ENCODE assay signal across 21 mouse cellular contexts in genomic region chr16:70335472-70335871, GRCm38 (mm10). TPM values are rescaled to one million over a fixed set of nuclear protein-coding genes. Genes with fewer than 3 reads are reported as not detected.
A peak's percentile ranks its signal among the peaks of the same experiment; 100 is the strongest.
DNase-seq lines count a peak whose midpoint lies in the region; ATAC-seq lines count a peak whose summit lies in the region.
"Had no signal": no experiment of that assay in that cellular context is flagged by ENCODE, and none has a peak within 500 bp of the region (broad histone marks: within the 10 kb centered on the region; RNA-seq: fewer than 3 reads in every experiment).

No protein-coding gene starts in this region.

- no peak overlapping the region for H3K27ac ChIP-seq in heart, embryonic 10.5 days
- H3K27ac ChIP-seq: embryonic facial prominence, embryonic 10.5 days; embryonic facial prominence, embryonic 12.5 days; forebrain, embryonic 13.5 days; forebrain, embryonic 15.5 days had no signal

- H3K4me3 ChIP-seq in heart, embryonic 10.5 days = no peak overlapping the region
- H3K4me3 ChIP-seq: embryonic facial prominence, embryonic 10.5 days; embryonic facial prominence, embryonic 12.5 days; forebrain, embryonic 13.5 days; forebrain, embryonic 15.5 days had no signal

- 0 out of 2 replicates have a peak, but pooled peaks have one; percentile 35 for ATAC-seq in granulocyte monocyte progenitor cell, adult 5-6 weeks (replicated peaks; ENCODE audit: poor library complexity, severe bottlenecking)
- ATAC-seq in neutrophil, adult 5-6 weeks (ENCODE audit: extremely low read depth, insufficient number of reproducible peaks, low FRiP score, poor library complexity, severe bottlenecking) = peak; percentile 81
- ATAC-seq: forebrain, embryonic 13.5 days; forebrain, embryonic 15.5 days; forebrain, postnatal 0 days had no signal

- peak; percentile 11 for DNase-seq in A20 (ENCODE audit: low read depth, low spot score)
- peak; percentile 24 to 33 for DNase-seq in B cell, adult 2 months
- no peak for DNase-seq in right cerebral cortex, postnatal 14 days
- no peak for DNase-seq in kidney, postnatal 4 days
- no peak for DNase-seq in urinary bladder, postnatal 36 days (ENCODE audit: low spot score in 2 of 2)
- no peak for DNase-seq in heart, embryonic 10.5 days (ENCODE audit: low spot score)
- DNase-seq: adrenal gland, adult 2 months; adrenal gland, postnatal 10 days; adrenal gland, postnatal 25 days; cerebellum, adult 11-12 months; cerebellum, adult 2 months; cerebellum, adult 9-10 months; cerebellum, postnatal 10 days; cerebellum, postnatal 25 days; forebrain, postnatal 0 days had no signal

- H3K4me1 ChIP-seq in heart, embryonic 10.5 days = no peaks in the 10 kb centered on the region
- H3K4me1 ChIP-seq: embryonic facial prominence, embryonic 12.5 days; forebrain, embryonic 13.5 days; forebrain, embryonic 15.5 days had no signal

- no peaks in the 10 kb centered on the region for H3K36me3 ChIP-seq in heart, embryonic 10.5 days
- H3K36me3 ChIP-seq: embryonic facial prominence, embryonic 10.5 days; embryonic facial prominence, embryonic 12.5 days; forebrain, embryonic 15.5 days had no signal

- H3K27me3 ChIP-seq in heart, embryonic 10.5 days (ENCODE audit: insufficient read depth, poor library complexity, severe bottlenecking) = no peaks in the 10 kb centered on the region
- H3K27me3 ChIP-seq: embryonic facial prominence, embryonic 12.5 days; forebrain, embryonic 13.5 days; forebrain, embryonic 15.5 days had no signal

- no peaks in the 10 kb centered on the region for H3K9me3 ChIP-seq in heart, embryonic 10.5 days
- H3K9me3 ChIP-seq: embryonic facial prominence, embryonic 10.5 days; embryonic facial prominence, embryonic 12.5 days; forebrain, embryonic 13.5 days; forebrain, embryonic 15.5 days had no signal

RNA-seq across cellular contexts. Expression of gene Gbe1, which starts 21.7 kb away (rescaled TPM):
- total RNA-seq in granulocyte monocyte progenitor cell, adult 5-6 weeks (2014; fragmentation: Nextera tagmentation) = 21.5 and 23.6 TPM in 2 replicates
- total RNA-seq in granulocyte monocyte progenitor cell, adult 5-6 weeks (2017) = 33.9 and 42.4 TPM in 2 replicates
- 24.2 and 34.2 TPM in 2 replicates for total RNA-seq in neutrophil, adult 5-6 weeks (2017)
- polyA plus RNA-seq in heart, embryonic 10.5 days (2016; fragmentation: Nextera tagmentation; extraction: Ambion mirVana) = 24.3 and 44.1 TPM in 2 replicates

Comparison
In these comparisons a context has a peak if more than half of its experiments do, and no peak if none do; other contexts are left out.
1. DNase-seq: peak in A20 (single experiment) and B cell, adult 2 months (2 of 2); none in right cerebral cortex, postnatal 14 days (single experiment), kidney, postnatal 4 days (0 of 2), urinary bladder, postnatal 36 days (0 of 2) and heart, embryonic 10.5 days (single experiment).